Mouse (Mus musculus) forebrain, embryonic 11.5 days (tissue): ENCODE measurements around the gene F930015N05Rik. TPM values are rescaled to one million over a fixed set of nuclear protein-coding genes. Genes with fewer than 3 reads are reported as not detected.

Experiments used
- ATAC-seq: fragments of 200-750 bp; cut with Nextera tagmentation; replicated peaks from 2 replicates; pipeline ENCODE4 v1.8.0; 2017; ENCODE audit warnings: moderate TSS enrichment; ENCODE audit not compliant: low FRiP score
- DNase-seq: peaks from one replicate; pipeline ENCODE4 v3.0.0-alpha.2; 2017; ENCODE audit warnings: low spot score
- H3K27ac ChIP-seq: fragments of 300-500 bp; sonication (generic); 2 replicates; pipeline ENCODE4 v1.5.1; 2014; ENCODE audit warnings: low read depth, low read length
- H3K27me3 ChIP-seq: fragments of 300-500 bp; sonication (generic); 2 replicates; pipeline ENCODE4 v1.6.1; 2014; ENCODE audit warnings: mild to moderate bottlenecking, low read length, mixed read lengths; ENCODE audit not compliant: control insufficient read depth, insufficient read depth
- H3K36me3 ChIP-seq: fragments of 300-500 bp; sonication (generic); 2 replicates; pipeline ENCODE4 v1.6.1; 2014; ENCODE audit warnings: mild to moderate bottlenecking, low read length, moderate library complexity, mixed read lengths; ENCODE audit not compliant: control insufficient read depth, insufficient read depth
- H3K4me1 ChIP-seq: fragments of 300-500 bp; sonication (generic); replicated peaks from 2 replicates; pipeline ENCODE4 v1.6.1; 2014; ENCODE audit warnings: low read length, mixed read lengths; ENCODE audit not compliant: control insufficient read depth, insufficient read depth
- H3K4me2 ChIP-seq: fragments of 300-500 bp; sonication (generic); 2 replicates; pipeline ENCODE4 v1.6.1; 2014; ENCODE audit warnings: low read depth, mild to moderate bottlenecking, low read length, moderate library complexity, mixed read lengths; ENCODE audit not compliant: severe bottlenecking
- H3K4me3 ChIP-seq: fragments of 300-500 bp; sonication (generic); 2 replicates; pipeline ENCODE4 v1.5.1; 2014; ENCODE audit warnings: low read depth, low read length
- H3K9ac ChIP-seq: fragments of 300-500 bp; sonication (generic); 2 replicates; pipeline ENCODE4 v1.6.1; 2014; ENCODE audit warnings: low read length
- H3K9me3 ChIP-seq: fragments of 300-500 bp; sonication (generic); 2 replicates; pipeline ENCODE4 v1.6.1; 2016; ENCODE audit warnings: low read length, mixed read lengths; ENCODE audit not compliant: control insufficient read depth
- WGBS: fragments of 180-500 bp; shearing (Covaris S2); extraction: QIAGEN DNeasy Blood & Tissue Kit; methylation state at CpG from one replicate; pipeline ENCODE4 v1.1.7; 2014; 5-methylcytosine and 5-hydroxymethylcytosine counted together
- polyA plus RNA-seq: library from polyadenylated mRNA; unstranded; fragments of >200 nt; fragmentation: Nextera tagmentation; extraction: Ambion mirVana; gene quantifications from 2 replicates; pipeline ENCODE4 v1.2.1, GENCODE M21; 2014

Gene F930015N05Rik
- polyA plus RNA-seq, 1 experiment from 2014 or later, result 1.5 TPM

- H3K4me1 ChIP-seq, result peaks cover 13% of the 10 kb centered on the region; the same call in 1 of the 2 replicates
- H3K27me3 ChIP-seq, result no peaks in the 10 kb centered on the region
- no peaks in the 10 kb centered on the region for H3K36me3 ChIP-seq
- ATAC-seq (peak; percentile 67), DNase-seq (peak; percentile 54)
- no peaks in the 10 kb centered on the region for H3K9me3 ChIP-seq
- 0 out of 2 replicates have a peak overlapping the region, but pooled peaks have one; percentile 25 for H3K27ac ChIP-seq
- no peak overlapping the region for H3K9ac ChIP-seq
- no peak overlapping the region for H3K4me3 ChIP-seq
- no peak overlapping the region for H3K4me2 ChIP-seq
- WGBS, result 11% methylated on average over 6 of the region's 6 CpGs
These were observed 35.8 kb downstream of the F930015N05Rik start for GRCm38 (mm10) chr11:64400534-64401093.

GRCm38 (mm10) chr11:64397612-64398011, 38.8 kb downstream of the F930015N05Rik start:
- Histone ChIP-seq H3K9me3 (no peaks in the 10 kb centered on the region), H3K9ac (no peak overlapping the region), H3K4me2 (no peak overlapping the region), H3K4me3 (no peak overlapping the region), H3K27ac (no peak overlapping the region), H3K27me3 (no peaks in the 10 kb centered on the region), H3K4me1 (peaks cover 13% of the 10 kb centered on the region; the same call in 1 of the 2 replicates), H3K36me3 (no peaks in the 10 kb centered on the region)
- ATAC-seq (no peak), DNase-seq (no peak)
- WGBS, result 86% methylated on average over 3 of the region's 3 CpGs

DNA sequence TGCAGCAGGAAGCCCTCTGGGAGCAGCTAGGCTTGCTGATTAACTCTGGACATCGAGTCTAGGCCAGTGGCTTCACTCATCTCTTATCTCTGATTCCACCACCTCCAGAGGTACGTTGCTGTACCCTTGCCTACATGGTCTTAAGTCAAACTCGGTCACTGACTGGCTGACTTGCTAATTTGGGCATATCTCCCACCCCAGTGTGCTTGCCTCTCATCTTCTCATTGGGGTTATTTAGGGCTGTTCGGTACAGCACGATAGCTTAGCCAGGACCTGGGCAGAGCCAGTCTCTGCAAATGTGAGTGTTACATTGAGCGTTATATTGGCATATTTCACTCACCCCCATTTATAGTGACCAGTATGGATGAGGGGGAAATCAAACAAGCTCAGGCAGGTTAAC, 39.5 kb downstream of the F930015N05Rik start:
- WGBS, result 57% methylated on average over 6 of the region's 6 CpGs

DNA sequence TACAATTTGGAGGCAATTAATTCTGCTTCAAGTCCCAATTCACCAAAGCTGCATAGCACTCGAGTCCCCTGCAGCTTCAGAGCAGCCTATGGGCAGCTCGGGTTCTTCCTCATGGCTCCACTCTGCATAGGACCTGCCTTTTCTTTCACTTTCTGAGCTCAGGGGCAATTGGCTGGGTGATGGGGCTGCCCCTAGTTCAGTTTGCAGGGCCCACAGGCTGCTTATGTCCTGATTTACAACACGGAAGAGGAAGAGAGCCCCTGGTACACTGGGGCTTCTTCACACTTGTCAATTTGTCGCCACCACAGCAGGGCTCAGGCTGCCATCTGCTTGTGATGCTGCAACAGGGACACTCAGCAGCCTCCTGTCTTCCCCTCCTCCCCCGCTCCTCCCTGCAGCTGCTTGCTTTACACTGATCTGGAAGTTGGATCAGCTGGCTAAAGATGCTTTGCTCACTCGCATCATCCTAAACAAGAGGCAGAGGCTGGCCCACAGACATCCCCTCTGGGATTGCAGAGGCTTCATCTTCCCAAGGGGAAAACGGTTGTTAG, 40.0 kb downstream of the F930015N05Rik start:
- 12% methylated on average over 7 of the region's 7 CpGs for WGBS
- H3K9ac ChIP-seq, result peak overlapping the region; percentile 29; the same call in 1 of the 2 replicates
- H3K4me1 ChIP-seq, result peaks cover 13% of the 10 kb centered on the region; the same call in 1 of the 2 replicates
- no peak overlapping the region for H3K4me3 ChIP-seq
- H3K4me2 ChIP-seq, result peak overlapping the region; percentile 18
- ATAC-seq (peak; percentile 60), DNase-seq (peak; percentile 59)
- H3K36me3 ChIP-seq, result no peaks in the 10 kb centered on the region
- H3K27ac ChIP-seq, result peak overlapping the region; percentile 46; the same call in 1 of the 2 replicates
- no peaks in the 10 kb centered on the region for H3K9me3 ChIP-seq
- no peaks in the 10 kb centered on the region for H3K27me3 ChIP-seq

More for the DNA sequence above, 39.5 kb downstream of the F930015N05Rik start:
- no peaks in the 10 kb centered on the region for H3K27me3 ChIP-seq
- DNase-seq, result no peak
- H3K9ac ChIP-seq, result no peak overlapping the region
- no peak overlapping the region; the same call in 1 of the 2 replicates for H3K4me2 ChIP-seq
- H3K9me3 ChIP-seq, result no peaks in the 10 kb centered on the region
- H3K36me3 ChIP-seq, result no peaks in the 10 kb centered on the region
- ATAC-seq, result no peak
- no peak overlapping the region for H3K4me3 ChIP-seq
- H3K27ac ChIP-seq, result no peak overlapping the region
- H3K4me1 ChIP-seq, result peaks cover 13% of the 10 kb centered on the region; the same call in 1 of the 2 replicates

- ATAC-seq (no peak), DNase-seq (no peak)
- Histone ChIP-seq H3K4me3 (no peak overlapping the region), H3K36me3 (no peaks in the 10 kb centered on the region), H3K4me2 (no peak overlapping the region), H3K9ac (no peak overlapping the region), H3K9me3 (no peaks in the 10 kb centered on the region), H3K4me1 (no peaks in the 10 kb centered on the region), H3K27me3 (no peaks in the 10 kb centered on the region), H3K27ac (no peak overlapping the region)
- 87% methylated on average over 4 of the region's 4 CpGs for WGBS
These were observed 50.1 kb downstream of the F930015N05Rik start for GRCm38 (mm10) chr11:64386333-64386732.

Other genes with a start within 250 kb of the F930015N05Rik start
- gene Hs3st3a1, start 1.3 kb downstream of the F930015N05Rik start, polyA plus RNA-seq, result 1.8 and 2.3 TPM in 2 replicates